ENCODE assay signal across 13 mouse cellular contexts in genomic region chr6:48732864-48733304, GRCm38 (mm10). TPM values are rescaled to one million over a fixed set of nuclear protein-coding genes. Genes with fewer than 3 reads are reported as not detected.
DNase-seq lines count a peak whose midpoint lies in the region; ATAC-seq and TF ChIP-seq lines count a peak whose summit lies in the region.
"Had no signal": no experiment of that assay in that cellular context is flagged by ENCODE, and none has a peak within 500 bp of the region (broad histone marks: within the 10 kb centered on the region; RNA-seq: fewer than 3 reads in every experiment).

No protein-coding gene starts in this region.

- H3K4me1 ChIP-seq in kidney, embryonic 15.5 days, result no peaks in the 10 kb centered on the region
- H3K4me1 ChIP-seq: liver, embryonic 12.5 days had no signal

- TF ChIP-seq CTCF in layer of hippocampus, adult 2 months (conservative IDR thresholded peaks at IDR 0.05), result no peak

- H3K4me3 ChIP-seq in kidney, embryonic 15.5 days (replicated peaks), result no peak overlapping the region
- no peak overlapping the region for H3K4me3 ChIP-seq in layer of hippocampus, adult 2 months
- H3K4me3 ChIP-seq: left cerebral cortex, adult 2 months; liver, embryonic 12.5 days had no signal

- no peak overlapping the region for H3K27ac ChIP-seq in kidney, embryonic 15.5 days
- no peak overlapping the region for H3K27ac ChIP-seq in layer of hippocampus, adult 2 months
- H3K27ac ChIP-seq: hindbrain, embryonic 14.5 days; left cerebral cortex, adult 2 months; liver, embryonic 12.5 days had no signal

- no peaks in the 10 kb centered on the region for H3K27me3 ChIP-seq in kidney, embryonic 15.5 days
- H3K27me3 ChIP-seq: liver, embryonic 12.5 days had no signal

- H3K4me2 ChIP-seq in kidney, embryonic 15.5 days, result no peak overlapping the region
- H3K4me2 ChIP-seq: hindbrain, embryonic 14.5 days; liver, embryonic 12.5 days had no signal

- WGBS in kidney, embryonic 15.5 days, result 44% methylated on average over 8 of the region's 8 CpGs

- ATAC-seq in monocyte, adult 5-6 weeks (replicated peaks; ENCODE audit: insufficient number of reproducible peaks, low FRiP score, low TSS enrichment, poor library complexity, severe bottlenecking), result peak; percentile 83
- no peak for ATAC-seq in kidney, embryonic 15.5 days (replicated peaks; ENCODE audit: low FRiP score)
- ATAC-seq: liver, embryonic 12.5 days had no signal

- H3K9me3 ChIP-seq in kidney, embryonic 15.5 days (replicated peaks), result no peaks in the 10 kb centered on the region
- H3K9me3 ChIP-seq: liver, embryonic 12.5 days had no signal

- H3K9ac ChIP-seq in kidney, embryonic 15.5 days, result no peak overlapping the region
- H3K9ac ChIP-seq: hindbrain, embryonic 14.5 days; liver, embryonic 12.5 days had no signal

- peak; percentile 92 for DNase-seq in A20 (ENCODE audit: low read depth, low spot score)
- peak; percentile 94 for DNase-seq in CD4-positive, CD25-positive, alpha-beta regulatory T cell, adult 2 months (ENCODE audit: low read depth, low spot score)
- DNase-seq in thymus, adult 18-20 months, result peak; percentile 69 to 93
- no peak for DNase-seq in gastrocnemius, adult 8-10 months (ENCODE audit: low spot score in 2 of 2)
- DNase-seq in layer of hippocampus, adult 2 months (ENCODE audit: low spot score in 2 of 2), result no peak
- DNase-seq: embryo, embryonic 11 days; kidney, postnatal 25 days; right cerebral cortex, postnatal 4 days had no signal

- no peaks in the 10 kb centered on the region for H3K36me3 ChIP-seq in kidney, embryonic 15.5 days
- H3K36me3 ChIP-seq: liver, embryonic 12.5 days had no signal

RNA-seq across cellular contexts. Expression of gene Gimap1, which starts 6.0 kb away (rescaled TPM):
- 99.2 to 313 TPM (median 123 TPM) in 3 replicates for total RNA-seq in monocyte, adult 5-6 weeks (2017)
- 1 to 10 TPM; 1.5 to 3.1 (median 2.2) TPM for total RNA-seq in gastrocnemius, adult 8-10 months (2022)
- polyA plus RNA-seq in kidney, embryonic 15.5 days (2015; fragmentation: Nextera tagmentation; extraction: Ambion mirVana), result 32.4 and 33.1 TPM in 2 replicates
- total RNA-seq in layer of hippocampus, adult 2 months (2021), result 1 to 10 TPM; 1.5 to 3.9 TPM

RNA-seq across cellular contexts. Expression of gene Gimap5, which starts 13.1 kb away (rescaled TPM):
- 91.7 to 178 TPM (median 113 TPM) in 3 replicates for total RNA-seq in monocyte, adult 5-6 weeks (2017)
- total RNA-seq in gastrocnemius, adult 8-10 months (2022), result 1 to 10 TPM in 3 of 4 experiments, under 1 TPM in 1; 0.82 to 1.5 (median 1.2) TPM
- polyA plus RNA-seq in kidney, embryonic 15.5 days (2015; fragmentation: Nextera tagmentation; extraction: Ambion mirVana), result 16.4 and 16.5 TPM in 2 replicates
- 1 to 10 TPM in 1 of 2 experiments, under 1 TPM in 1; 0.74 to 1.5 TPM for total RNA-seq in layer of hippocampus, adult 2 months (2021)

RNA-seq across cellular contexts. Expression of gene Gimap7, which starts 14.5 kb away (rescaled TPM):
- total RNA-seq in monocyte, adult 5-6 weeks (2017), result 67.2 to 199 TPM (median 74.1 TPM) in 3 replicates
- not detected for total RNA-seq in gastrocnemius, adult 8-10 months (2022)
- polyA plus RNA-seq in kidney, embryonic 15.5 days (2015; fragmentation: Nextera tagmentation; extraction: Ambion mirVana), result not detected in 2 replicates
- not detected for total RNA-seq in layer of hippocampus, adult 2 months (2021)
- total RNA-seq: left cerebral cortex, adult 2 months had no signal
- polyA plus RNA-seq: hindbrain, embryonic 14.5 days had no signal

RNA-seq across cellular contexts. Expression of gene Gm28053, which starts 14.5 kb away (rescaled TPM):
- total RNA-seq in monocyte, adult 5-6 weeks (2017), result 17.6 to 57.0 TPM (median 34.4 TPM) in 3 replicates
- total RNA-seq in gastrocnemius, adult 8-10 months (2022), result 1 to 10 TPM in 3 of 4 experiments, not detected in 1; 1.2 to 2.4 (median 1.4) TPM
- 2.7 and 3.3 TPM in 2 replicates for polyA plus RNA-seq in kidney, embryonic 15.5 days (2015; fragmentation: Nextera tagmentation; extraction: Ambion mirVana)
- not detected for total RNA-seq in layer of hippocampus, adult 2 months (2021)

RNA-seq across cellular contexts. Expression of gene Gimap6, which starts 24.9 kb away (rescaled TPM):
- 355 to 968 TPM (median 415 TPM) in 3 replicates for total RNA-seq in monocyte, adult 5-6 weeks (2017)
- total RNA-seq in gastrocnemius, adult 8-10 months (2022), result 1 to 10 TPM; 8.4 to 9.9 (median 9.1) TPM
- polyA plus RNA-seq in kidney, embryonic 15.5 days (2015; fragmentation: Nextera tagmentation; extraction: Ambion mirVana), result 50.6 and 51.3 TPM in 2 replicates
- 1 to 10 TPM; 4.2 to 5.5 TPM for total RNA-seq in layer of hippocampus, adult 2 months (2021)

Comparison
In these comparisons a context has a peak if more than half of its experiments do, and no peak if none do; other contexts are left out.
1. DNase-seq: peak in A20 (single experiment), CD4-positive, CD25-positive, alpha-beta regulatory T cell, adult 2 months (single experiment) and thymus, adult 18-20 months (2 of 2); none in gastrocnemius, adult 8-10 months (0 of 2) and layer of hippocampus, adult 2 months (0 of 2).
2. RNA of gene Gimap1, which starts 6.0 kb away (total RNA-seq): 99.2 to 313 TPM in monocyte, adult 5-6 weeks; 1.5 to 3.9 TPM in layer of hippocampus, adult 2 months and 1.5 to 3.1 TPM in gastrocnemius, adult 8-10 months; every median in the first group is over 10 times any median in the second.
3. RNA of gene Gimap5, which starts 13.1 kb away (total RNA-seq): 91.7 to 178 TPM in monocyte, adult 5-6 weeks; 0.74 to 1.5 TPM in layer of hippocampus, adult 2 months and 0.82 to 1.5 TPM in gastrocnemius, adult 8-10 months; every median in the first group is over 10 times any median in the second.
4. RNA of gene Gimap7, which starts 14.5 kb away (total RNA-seq): 67.2 to 199 TPM in monocyte, adult 5-6 weeks; not detected in gastrocnemius, adult 8-10 months and not detected in layer of hippocampus, adult 2 months; every median in the first group is over 10 times any median in the second.